Mouse (Mus musculus) c-Kit-positive CD71-positive TER-119-positive erythroid progenitor cells, embryonic 14.5 days (primary cell): ENCODE measurements at regions not wholly inside any gene's neighbourhood (a gene's known extent, or its start where the extent isn't known, plus 50 kb on each side); places are given as distances from the start of the nearest gene placed in this dataset.
A peak's percentile ranks its signal among the peaks of the same experiment; 100 is the strongest.

Experiments
- DNase-seq: peaks from one replicate; pipeline ENCODE4 v3.0.0-alpha.2; 2013; ENCODE audit warnings: low spot score

GRCm38 (mm10) chr2:28141975-28142374, 50.8 kb upstream of the Olfm1 start:
- DNase-seq: no peak

GRCm38 (mm10) chr2:28141556-28141955, 51.2 kb upstream of the Olfm1 start:
- DNase-seq: peak; percentile 80

- DNase-seq: no peak
Measured at GRCm38 (mm10) chr2:28138583-28138982, 53.9 kb upstream of the Fcnb start.

- no peak for DNase-seq
Measured at GRCm38 (mm10) chr2:28134605-28135004, 49.9 kb upstream of the Fcnb start.
